Mouse (Mus musculus) heart, adult 2 months (tissue): Measurements from ENCODE around the gene Raet1e.
"Not testable (repeated sequence)": the region's sequence is repeated elsewhere in the genome, so short reads cannot be mapped to it uniquely, and the experiment has no call there.

Source experiments
- CTCF ChIP-seq: fragments of 200-600 bp; IDR thresholded peaks from 2 replicates; pipeline ENCODE4 v1.8.1; 2022; ENCODE audit warnings: antibody characterized with exemption, mild to moderate bottlenecking, moderate library complexity
- EP300 ChIP-seq: fragments of 200-500 bp; IDR thresholded peaks from 2 replicates; pipeline ENCODE4 v1.6.1; 2011; ENCODE audit warnings: low read depth, low read length, control low read depth; ENCODE audit not compliant: insufficient read depth
- POLR2A ChIP-seq: fragments of 200-500 bp; IDR thresholded peaks from 2 replicates; pipeline ENCODE4 v1.6.1; 2011; ENCODE audit warnings: mild to moderate bottlenecking, low read depth, low read length, control low read depth; ENCODE audit not compliant: insufficient read depth

GRCm38 (mm10) chr10:22278468-22278867, 120.1 kb downstream of the Raet1e start:
- TF ChIP-seq CTCF, POLR2A, EP300: not testable (repeated sequence)
